Mouse (Mus musculus): Measurements from ENCODE around the gene Ireb2.

GRCm38 (mm10) chr9:54915576-54915975, 52.0 kb downstream of the Ireb2 start:
- TF ChIP-seq POLR2A (IDR thresholded peaks at IDR 0.05; ENCODE audit: control insufficient read depth in 1 of 2, insufficient read depth in 1 of 2, low read depth in 1 of 2, low read length in 2 of 2, poor library complexity in 1 of 2), result no peak
- TF ChIP-seq ZC3H11A (IDR thresholded peaks at IDR 0.05; ENCODE audit: low read depth, low read length), result no peak
- TF ChIP-seq NELFE (IDR thresholded peaks at IDR 0.05; ENCODE audit: low read depth, low read length), result no peak
- TF ChIP-seq EP300 (IDR thresholded peaks at IDR 0.05; ENCODE audit: low read depth in 1 of 2, low read length in 2 of 2), result no peak
- TF ChIP-seq CTCF (IDR thresholded peaks at IDR 0.05 in 2 of 3, conservative IDR thresholded peaks at IDR 0.05 in 1 of 3; ENCODE audit: control insufficient read depth in 1 of 3, insufficient read depth in 1 of 3, low read depth in 2 of 3, low read length in 3 of 3, poor library complexity in 1 of 3, severe bottlenecking in 1 of 3), result no peak

Measured in MEL (cell line).